11 mouse cellular contexts compared by ENCODE assay signal in genomic region chr1:76373931-76374330, GRCm38 (mm10).
A peak's percentile ranks its signal among the peaks of the same experiment; 100 is the strongest.
DNase-seq lines count a peak whose midpoint lies in the region; ATAC-seq lines count a peak whose summit lies in the region.
"Had no signal": no experiment of that assay in that cellular context is flagged by ENCODE, and none has a peak within 500 bp of the region (broad histone marks: within the 10 kb centered on the region; RNA-seq: fewer than 3 reads in every experiment).

No protein-coding gene starts in this region.

- no peak overlapping the region for H3K4me3 ChIP-seq in heart, embryonic 10.5 days
- H3K4me3 ChIP-seq: liver, embryonic 13.5 days; midbrain, embryonic 15.5 days had no signal

- no peaks in the 10 kb centered on the region for H3K36me3 ChIP-seq in heart, embryonic 10.5 days
- H3K36me3 ChIP-seq: liver, embryonic 13.5 days; midbrain, embryonic 15.5 days had no signal

- no peaks in the 10 kb centered on the region for H3K27me3 ChIP-seq in heart, embryonic 10.5 days (ENCODE audit: insufficient read depth, poor library complexity, severe bottlenecking)
- H3K27me3 ChIP-seq: liver, embryonic 13.5 days; midbrain, embryonic 15.5 days had no signal

- no peak for ATAC-seq in erythroblast, adult 5-6 weeks (replicated peaks; ENCODE audit: low FRiP score, poor library complexity, severe bottlenecking)
- ATAC-seq: midbrain, embryonic 15.5 days had no signal

- no peaks in the 10 kb centered on the region for H3K9me3 ChIP-seq in heart, embryonic 10.5 days
- H3K9me3 ChIP-seq: liver, embryonic 13.5 days; midbrain, embryonic 15.5 days had no signal

- no peaks in the 10 kb centered on the region for H3K4me1 ChIP-seq in heart, embryonic 10.5 days
- H3K4me1 ChIP-seq: liver, embryonic 13.5 days; midbrain, embryonic 15.5 days had no signal

- WGBS in heart, embryonic 10.5 days: 68% methylated on average over 2 of the region's 2 CpGs

- DNase-seq in heart, adult 11 months: peak; percentile 97
- no peak for DNase-seq in heart, embryonic 10.5 days (ENCODE audit: low spot score)
- DNase-seq in adrenal gland, adult 8-10 months: peak; percentile 48
- peak; percentile 42 to 80 for DNase-seq in gastrocnemius, postnatal 4 days (ENCODE audit: low spot score in 2 of 2)
- DNase-seq in lung, postnatal 25 days (ENCODE audit: low spot score): peak; percentile 8
- no peak for DNase-seq in embryo, embryonic 11 days
- DNase-seq in MN1 (ENCODE audit: low spot score): no peak
- DNase-seq: cerebellum, postnatal 25 days; liver, embryonic 13.5 days had no signal

- no peak overlapping the region for H3K27ac ChIP-seq in heart, embryonic 10.5 days
- H3K27ac ChIP-seq: liver, embryonic 13.5 days; midbrain, embryonic 15.5 days had no signal

Comparison
In these comparisons a context has a peak if more than half of its experiments do, and no peak if none do; other contexts are left out.
1. DNase-seq: peak in heart, adult 11 months (single experiment), adrenal gland, adult 8-10 months (single experiment), gastrocnemius, postnatal 4 days (2 of 2) and lung, postnatal 25 days (single experiment); none in heart, embryonic 10.5 days (single experiment), embryo, embryonic 11 days (single experiment) and MN1 (single experiment).